Mouse (Mus musculus) G1E (cell line): ENCODE measurements at regions not wholly inside any gene's neighbourhood (a gene's known extent, or its start where the extent isn't known, plus 50 kb on each side); places are given as distances from the start of the nearest gene placed in this dataset.

Experiments used
- ATAC-seq: 2 replicates; pipeline ENCODE4 v1.8.0; 2016; ENCODE audit warnings: mild to moderate bottlenecking; ENCODE audit not compliant: insufficient number of reproducible peaks, poor library complexity, low FRiP score, severe bottlenecking; ENCODE audit errors: extremely low read depth
- DNase-seq: peaks from one replicate; pipeline ENCODE4 v3.0.0; 2012; ENCODE audit warnings: low spot score
- H3K27me3 ChIP-seq: 2 replicates; pipeline ENCODE4 v1.6.1; 2012; ENCODE audit warnings: mild to moderate bottlenecking, low read length, inconsistent platforms; ENCODE audit not compliant: insufficient read depth
- H3K36me3 ChIP-seq: replicated peaks from 2 replicates; pipeline ENCODE3; 2012; ENCODE audit warnings: mild to moderate bottlenecking, inconsistent platforms
- H3K4me1 ChIP-seq: 2 replicates; pipeline ENCODE4 v1.6.1; 2012; ENCODE audit warnings: low read depth, low read length, inconsistent platforms, mixed read lengths; ENCODE audit not compliant: insufficient read depth
- H3K4me3 ChIP-seq: 2 replicates; pipeline ENCODE4 v1.5.1; 2012; ENCODE audit warnings: low read depth, mild to moderate bottlenecking, inconsistent platforms, low read length, moderate library complexity, mixed read lengths
- H3K9me3 ChIP-seq: replicated peaks from 2 replicates; pipeline ENCODE4 v1.6.1; 2012; ENCODE audit warnings: inconsistent platforms
- CTCF ChIP-seq: IDR thresholded peaks from 2 replicates; pipeline ENCODE4 v1.5.1; 2012; ENCODE audit warnings: low read depth, low read length, inconsistent platforms, mixed read lengths
- GATA1 ChIP-seq: IDR thresholded peaks from 2 replicates; pipeline ENCODE4 v1.6.1; 2012; ENCODE audit warnings: borderline replicate concordance, low read length, inconsistent platforms, mixed read lengths
- GATA2 ChIP-seq: IDR thresholded peaks from 2 replicates; pipeline ENCODE4 v1.6.1; 2012; ENCODE audit warnings: low read depth, low read length, inconsistent platforms, borderline replicate concordance
- POLR2AphosphoS5 ChIP-seq: IDR thresholded peaks from 2 replicates; pipeline ENCODE4 v1.6.1; 2012; ENCODE audit warnings: low read depth, low read length, inconsistent platforms; ENCODE audit not compliant: insufficient replicate concordance
- TAL1 ChIP-seq: conservative IDR thresholded peaks from 2 replicates; pipeline ENCODE4 v1.6.1; 2012; ENCODE audit warnings: low read depth, low read length, inconsistent platforms, mixed read lengths

GRCm38 (mm10) chr12:50970759-50971122 lies 321.8 kb upstream of the Prkd1 start:
- no peak for TF ChIP-seq TAL1
- TF ChIP-seq GATA1: no peak
- no peak for TF ChIP-seq GATA2
- TF ChIP-seq POLR2AphosphoS5: no peak
- TF ChIP-seq CTCF: no peak
- ATAC-seq (no peak), DNase-seq (no peak)
- H3K36me3 ChIP-seq: no peaks in the 10 kb centered on the region
- peaks cover 12% of the 10 kb centered on the region for H3K9me3 ChIP-seq
- no peaks in the 10 kb centered on the region for H3K27me3 ChIP-seq
- H3K4me3 ChIP-seq: no peak overlapping the region
- H3K4me1 ChIP-seq: no peaks in the 10 kb centered on the region

- TF ChIP-seq GATA2 (no peak), TAL1 (no peak), GATA1 (no peak), POLR2AphosphoS5 (no peak), CTCF (no peak)
- no peaks in the 10 kb centered on the region for H3K27me3 ChIP-seq
Measured at GRCm38 (mm10) chr12:50969887-50970758, 321.2 kb upstream of the Prkd1 start.

GRCm38 (mm10) chr12:50969402-50969801 lies 320.5 kb upstream of the Prkd1 start:
- Histone ChIP-seq H3K4me3 (no peak overlapping the region), H3K9me3 (peaks cover 15% of the 10 kb centered on the region), H3K4me1 (no peaks in the 10 kb centered on the region), H3K36me3 (no peaks in the 10 kb centered on the region), H3K27me3 (no peaks in the 10 kb centered on the region)
- ATAC-seq (no peak), DNase-seq (no peak)
- TF ChIP-seq GATA1: no peak
- no peak for TF ChIP-seq TAL1
- TF ChIP-seq CTCF: no peak
- TF ChIP-seq POLR2AphosphoS5: no peak
- TF ChIP-seq GATA2: no peak

More at GRCm38 (mm10) chr12:50969887-50970758, 321.2 kb upstream of the Prkd1 start:
- ATAC-seq (no peak), DNase-seq (no peak)
- H3K4me3 ChIP-seq: no peak overlapping the region
- no peaks in the 10 kb centered on the region for H3K4me1 ChIP-seq
- no peaks in the 10 kb centered on the region for H3K36me3 ChIP-seq
- H3K9me3 ChIP-seq: peaks cover 15% of the 10 kb centered on the region

DNA sequence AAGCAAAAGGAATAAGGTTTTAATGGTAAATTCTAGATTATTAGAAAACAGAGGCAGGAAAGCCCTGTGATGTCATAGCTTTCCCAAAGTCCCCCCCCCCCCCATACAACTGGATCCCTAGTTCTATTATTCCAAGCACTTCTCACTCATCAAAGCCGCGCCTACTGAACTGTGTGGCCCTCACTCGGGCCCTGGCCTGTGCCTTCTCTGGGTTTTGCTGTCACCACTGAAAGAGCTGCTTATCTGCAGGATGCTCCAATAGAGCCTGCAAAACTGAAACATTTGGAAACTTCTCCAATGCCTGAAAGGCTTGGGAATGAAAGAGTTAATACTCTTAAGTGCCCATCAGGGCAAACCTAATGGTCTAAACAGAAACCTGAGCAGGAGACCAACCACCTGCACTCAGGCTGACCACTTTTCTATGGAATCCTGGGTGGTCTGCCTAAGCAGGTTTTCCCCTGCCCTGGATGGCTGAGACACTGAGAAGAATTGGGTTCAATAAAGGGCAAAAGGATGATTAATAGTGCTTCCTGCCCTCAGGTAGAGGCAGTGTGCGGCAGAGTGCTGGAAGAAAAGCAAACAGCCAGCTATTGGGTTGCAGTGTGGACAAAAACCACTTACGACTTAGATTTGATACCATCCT lies 318.4 kb upstream of the Prkd1 start:
- TF ChIP-seq TAL1: no peak
- TF ChIP-seq POLR2AphosphoS5: no peak
- TF ChIP-seq GATA1: no peak
- TF ChIP-seq GATA2: no peak
- no peak for TF ChIP-seq CTCF
- no peak for DNase-seq
- H3K36me3 ChIP-seq: no peaks in the 10 kb centered on the region

DNA sequence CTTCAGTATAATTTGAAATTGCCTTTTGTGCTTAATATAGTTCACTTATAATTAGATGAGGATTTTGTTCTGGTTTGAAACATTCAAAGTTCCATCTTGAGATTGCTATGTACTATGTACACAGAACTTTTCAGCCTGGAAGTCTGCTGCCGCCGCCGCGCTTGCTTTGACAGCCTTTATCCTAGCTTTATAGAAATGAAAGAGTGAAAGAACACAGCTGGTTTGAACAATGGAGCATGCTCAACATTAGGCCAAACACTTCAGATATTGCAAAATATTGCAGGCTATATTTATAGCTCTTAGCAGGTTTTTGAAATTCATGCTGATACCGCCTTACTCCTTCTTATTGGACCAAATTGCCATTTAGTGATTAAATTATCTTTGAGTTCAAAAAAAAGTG lies 305.1 kb upstream of the Prkd1 start:
- TF ChIP-seq POLR2AphosphoS5 (no peak), GATA2 (no peak), CTCF (no peak), TAL1 (no peak), GATA1 (no peak)
- peaks cover 9% of the 10 kb centered on the region for H3K9me3 ChIP-seq
- no peak overlapping the region for H3K4me3 ChIP-seq
- DNase-seq (no peak), ATAC-seq (no peak)
- H3K4me1 ChIP-seq: no peaks in the 10 kb centered on the region
- no peaks in the 10 kb centered on the region for H3K27me3 ChIP-seq
- no peaks in the 10 kb centered on the region for H3K36me3 ChIP-seq

More for the DNA sequence above, 318.4 kb upstream of the Prkd1 start:
- Histone ChIP-seq H3K27me3 (no peaks in the 10 kb centered on the region), H3K9me3 (peaks cover 18% of the 10 kb centered on the region), H3K4me3 (no peak overlapping the region), H3K4me1 (no peaks in the 10 kb centered on the region)
- ATAC-seq: no peak

DNA sequence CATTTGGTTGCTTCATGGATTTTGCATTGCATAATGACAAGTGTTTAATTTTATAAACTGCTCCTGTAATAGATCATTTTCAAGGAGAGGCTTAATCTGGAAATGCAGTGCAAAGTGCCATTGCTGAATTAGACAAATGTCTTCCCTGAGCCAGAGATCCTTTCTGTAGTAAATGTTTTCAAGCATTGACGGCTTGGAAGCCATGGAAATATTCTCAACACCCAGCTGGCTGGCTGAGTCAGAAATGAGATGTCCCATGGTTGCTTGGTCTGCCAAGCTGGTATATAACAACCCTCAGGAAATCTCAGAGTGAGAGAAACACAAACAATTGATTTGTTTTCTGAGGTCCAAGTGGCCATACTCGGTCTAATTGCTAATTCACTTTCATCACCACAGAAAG lies 298.1 kb upstream of the Prkd1 start:
- no peak overlapping the region for H3K4me3 ChIP-seq
- TF ChIP-seq TAL1 (no peak), GATA2 (no peak), GATA1 (no peak), POLR2AphosphoS5 (no peak), CTCF (no peak)
- DNase-seq (no peak), ATAC-seq (no peak)
- peaks cover 8% of the 10 kb centered on the region for H3K9me3 ChIP-seq
- no peaks in the 10 kb centered on the region for H3K27me3 ChIP-seq
- H3K4me1 ChIP-seq: no peaks in the 10 kb centered on the region
- no peaks in the 10 kb centered on the region for H3K36me3 ChIP-seq
